Mouse (Mus musculus) forebrain, embryonic 15.5 days (tissue): ENCODE measurements around the gene Ubl5. TPM values are rescaled to one million over a fixed set of nuclear protein-coding genes. Genes with fewer than 3 reads are reported as not detected.

Experiments
- ATAC-seq: fragments of 200-750 bp; cut with Nextera tagmentation; replicated peaks from 2 replicates; pipeline ENCODE4 v1.8.0; 2017; ENCODE audit warnings: mild to moderate bottlenecking, moderate TSS enrichment, moderate library complexity
- H3K27ac ChIP-seq: fragments of 300-500 bp; sonication (generic); replicated peaks from 2 replicates; pipeline ENCODE4 v1.5.1; 2015; ENCODE audit warnings: mild to moderate bottlenecking, inconsistent platforms
- H3K27me3 ChIP-seq: fragments of 300-500 bp; sonication (generic); 2 replicates; pipeline ENCODE4 v1.6.1; 2015; ENCODE audit warnings: inconsistent platforms
- H3K36me3 ChIP-seq: fragments of 300-500 bp; sonication (generic); 2 replicates; pipeline ENCODE4 v1.6.1; 2015; ENCODE audit warnings: mild to moderate bottlenecking, inconsistent platforms
- H3K4me1 ChIP-seq: fragments of 300-500 bp; sonication (generic); 2 replicates; pipeline ENCODE4 v1.6.1; 2015; ENCODE audit warnings: inconsistent platforms
- H3K4me2 ChIP-seq: fragments of 300-500 bp; sonication (generic); replicated peaks from 2 replicates; pipeline ENCODE4 v1.6.1; 2015; ENCODE audit warnings: mild to moderate bottlenecking, inconsistent platforms
- H3K4me3 ChIP-seq: fragments of 300-500 bp; sonication (generic); 2 replicates; pipeline ENCODE4 v1.5.1; 2015; ENCODE audit warnings: mild to moderate bottlenecking, inconsistent platforms
- H3K9ac ChIP-seq: fragments of 300-500 bp; sonication (generic); replicated peaks from 2 replicates; pipeline ENCODE4 v1.6.1; 2015; ENCODE audit warnings: mild to moderate bottlenecking, inconsistent platforms
- H3K9me3 ChIP-seq: fragments of 300-500 bp; sonication (generic); 2 replicates; pipeline ENCODE4 v1.6.1; 2016; ENCODE audit warnings: inconsistent platforms
- WGBS: fragments of 180-500 bp; shearing (Covaris S2); methylation state at CpG from one replicate; pipeline ENCODE4 v1.1.7; 2015; ENCODE audit warnings: mixed read lengths; 5-methylcytosine and 5-hydroxymethylcytosine counted together
- polyA plus RNA-seq: library from polyadenylated mRNA; unstranded; fragments of >200 nt; fragmentation: Nextera tagmentation; extraction: Ambion mirVana; gene quantifications from 2 replicates; pipeline ENCODE4 v1.2.1, GENCODE M21; 2015

Gene Ubl5
- polyA plus RNA-seq, 1 experiment from 2014 or later = 510 TPM

DNA sequence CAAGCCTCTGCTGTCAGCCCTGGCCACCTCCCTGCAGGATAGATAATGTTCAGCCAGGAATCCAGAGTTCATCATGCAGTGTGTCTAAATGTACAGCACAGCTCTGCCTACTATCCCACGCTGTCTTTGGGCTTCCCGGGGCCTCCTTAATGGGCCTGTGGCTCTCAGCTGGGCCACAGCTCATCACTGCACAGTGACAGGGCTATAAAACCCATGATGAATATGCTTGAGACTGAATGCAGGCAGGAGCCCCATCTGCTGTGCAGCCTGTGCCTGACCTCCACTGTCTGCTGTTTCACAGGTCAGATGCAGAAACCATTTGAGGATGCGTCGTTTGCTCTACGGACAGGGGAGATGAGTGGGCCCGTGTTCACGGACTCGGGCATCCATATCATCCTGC, 20.2 kb downstream of the Ubl5 start:
- peak overlapping the region; percentile 85 for H3K27ac ChIP-seq
- WGBS = 90% methylated on average over 8 of the region's 8 CpGs
- 0 out of 2 replicates have a peak overlapping the region, but pooled peaks have one; percentile 11 for H3K9ac ChIP-seq
- peaks cover 46% of the 10 kb centered on the region for H3K4me1 ChIP-seq
- H3K4me2 ChIP-seq = no peak overlapping the region
- ATAC-seq = no peak
- H3K9me3 ChIP-seq = no peaks in the 10 kb centered on the region
- no peaks in the 10 kb centered on the region for H3K27me3 ChIP-seq
- no peak overlapping the region for H3K4me3 ChIP-seq
- peaks cover 30% of the 10 kb centered on the region for H3K36me3 ChIP-seq

DNA sequence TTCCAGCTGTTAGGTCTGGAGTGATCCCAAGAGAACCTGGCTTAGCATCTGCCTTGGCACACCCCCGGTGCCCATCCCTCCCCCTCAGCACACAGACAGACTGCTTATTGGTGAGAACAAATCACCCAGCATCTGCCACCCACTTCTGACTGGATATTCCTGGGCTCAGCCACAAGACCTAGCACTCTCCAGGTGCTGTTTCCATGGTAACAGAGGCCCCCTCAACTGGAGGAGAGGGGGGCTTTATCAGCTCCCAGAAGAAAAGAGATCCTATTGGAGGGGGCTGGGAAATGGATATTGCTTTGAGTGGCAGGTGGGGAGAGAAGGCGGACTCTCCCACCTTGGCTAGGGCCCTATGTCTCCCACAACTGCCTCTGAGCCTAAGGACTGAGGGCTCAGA, 21.3 kb downstream of the Ubl5 start:
- peaks cover 46% of the 10 kb centered on the region for H3K4me1 ChIP-seq
- ATAC-seq = peak; percentile 60
- H3K4me3 ChIP-seq = no peak overlapping the region
- H3K4me2 ChIP-seq = no peak overlapping the region
- H3K9me3 ChIP-seq = no peaks in the 10 kb centered on the region
- 58% methylated on average over 2 of the region's 2 CpGs for WGBS
- peak overlapping the region; percentile 85 for H3K27ac ChIP-seq
- peaks cover 33% of the 10 kb centered on the region for H3K36me3 ChIP-seq
- 0 out of 2 replicates have a peak overlapping the region, but pooled peaks have one; percentile 14 for H3K9ac ChIP-seq
- H3K27me3 ChIP-seq = no peaks in the 10 kb centered on the region

DNA sequence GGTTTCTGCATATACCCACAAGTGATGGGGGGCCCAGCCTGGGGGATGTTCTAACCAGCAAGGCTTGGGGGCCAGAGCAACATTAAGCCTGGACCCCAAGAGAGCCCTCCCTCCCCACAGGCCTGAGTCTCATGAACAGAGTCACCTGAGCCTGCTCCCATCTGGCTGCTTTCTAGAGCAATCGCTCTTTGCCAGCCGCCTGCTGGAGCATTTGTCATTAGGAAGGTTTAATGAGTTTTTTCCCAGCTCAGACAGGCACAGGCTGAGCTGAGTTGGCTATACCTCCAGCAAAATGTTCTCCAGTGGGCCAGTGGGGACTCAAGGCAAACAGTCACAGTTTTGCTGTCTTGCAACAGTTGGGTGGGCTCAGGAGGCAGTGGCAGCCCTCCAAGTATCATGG, 21.7 kb downstream of the Ubl5 start:
- H3K36me3 ChIP-seq = peaks cover 29% of the 10 kb centered on the region
- peaks cover 46% of the 10 kb centered on the region for H3K4me1 ChIP-seq
- no peak; the same call in 1 of the 2 replicates for ATAC-seq
- H3K9me3 ChIP-seq = no peaks in the 10 kb centered on the region
- H3K4me3 ChIP-seq = no peak overlapping the region
- 47% methylated on average over 2 of the region's 2 CpGs for WGBS
- H3K27ac ChIP-seq = peak overlapping the region; percentile 85
- no peaks in the 10 kb centered on the region for H3K27me3 ChIP-seq
- peak overlapping the region; percentile 14; the same call in 1 of the 2 replicates for H3K9ac ChIP-seq
- H3K4me2 ChIP-seq = no peak overlapping the region

DNA sequence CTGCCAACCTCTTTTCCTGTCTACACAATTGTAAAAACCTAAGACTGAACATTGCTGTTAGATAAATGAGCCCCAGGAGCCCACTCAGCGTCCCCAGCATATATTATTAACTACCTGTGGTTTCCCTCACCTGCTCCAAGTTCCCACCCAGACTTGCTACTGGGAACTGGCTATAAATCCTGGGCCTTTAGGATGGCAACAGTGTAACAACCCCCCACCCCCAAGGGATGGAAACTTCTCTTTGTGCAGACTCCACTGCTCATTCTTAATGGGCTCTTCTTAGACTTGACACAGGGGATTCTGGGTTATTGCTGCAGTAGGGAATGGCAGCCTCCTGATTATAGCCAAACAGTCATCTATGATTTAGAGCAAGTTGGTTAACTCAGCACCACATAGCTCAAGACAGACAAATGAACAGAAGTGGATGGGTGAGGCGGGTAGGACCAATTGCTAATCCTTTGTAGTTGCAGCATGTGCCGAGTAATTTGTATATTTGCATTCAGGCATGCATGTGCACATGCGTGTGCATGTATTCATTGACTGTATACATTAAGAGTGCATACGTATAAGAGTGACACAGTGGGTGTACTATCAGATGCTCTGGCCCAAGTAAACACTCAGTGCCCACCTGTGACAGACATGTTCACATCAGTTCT, 22.4 kb downstream of the Ubl5 start:
- no peak overlapping the region for H3K4me2 ChIP-seq
- H3K4me1 ChIP-seq = peaks cover 46% of the 10 kb centered on the region
- no peak overlapping the region for H3K9ac ChIP-seq
- H3K4me3 ChIP-seq = no peak overlapping the region
- H3K27me3 ChIP-seq = no peaks in the 10 kb centered on the region
- no peak for ATAC-seq
- peaks cover 27% of the 10 kb centered on the region for H3K36me3 ChIP-seq
- 68% methylated on average over 5 of the region's 5 CpGs for WGBS
- H3K9me3 ChIP-seq = no peaks in the 10 kb centered on the region
- peak overlapping the region; percentile 85 for H3K27ac ChIP-seq

DNA sequence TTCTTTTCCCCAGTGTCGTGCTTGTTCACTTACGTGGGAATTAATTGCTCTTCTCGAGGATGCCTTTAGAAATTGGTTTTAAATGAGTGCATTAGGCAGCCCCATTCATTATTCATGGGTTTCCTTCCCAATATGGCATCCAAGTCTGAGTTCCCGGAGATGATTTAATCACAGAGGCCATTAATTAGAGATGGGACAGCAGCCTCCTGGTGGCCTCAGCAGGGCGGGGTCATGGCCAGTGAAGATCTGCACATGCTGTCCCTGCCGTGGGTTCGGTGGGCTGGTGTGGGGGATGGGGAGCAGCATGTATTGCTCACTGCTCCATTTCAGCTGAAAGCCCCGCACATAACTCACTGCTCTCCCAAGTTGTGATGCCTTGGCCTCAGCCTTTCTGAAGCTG, 23.2 kb downstream of the Ubl5 start:
- Histone ChIP-seq H3K27me3 (no peaks in the 10 kb centered on the region), H3K4me2 (no peak overlapping the region), H3K9ac (no peak overlapping the region), H3K4me1 (peaks cover 46% of the 10 kb centered on the region), H3K27ac (peak overlapping the region; percentile 85), H3K4me3 (no peak overlapping the region), H3K36me3 (peaks cover 28% of the 10 kb centered on the region), H3K9me3 (no peaks in the 10 kb centered on the region)
- 0 out of 2 replicates have a peak, but pooled peaks have one; percentile 4 for ATAC-seq
- WGBS = 4% methylated on average over 8 of the region's 8 CpGs

DNA sequence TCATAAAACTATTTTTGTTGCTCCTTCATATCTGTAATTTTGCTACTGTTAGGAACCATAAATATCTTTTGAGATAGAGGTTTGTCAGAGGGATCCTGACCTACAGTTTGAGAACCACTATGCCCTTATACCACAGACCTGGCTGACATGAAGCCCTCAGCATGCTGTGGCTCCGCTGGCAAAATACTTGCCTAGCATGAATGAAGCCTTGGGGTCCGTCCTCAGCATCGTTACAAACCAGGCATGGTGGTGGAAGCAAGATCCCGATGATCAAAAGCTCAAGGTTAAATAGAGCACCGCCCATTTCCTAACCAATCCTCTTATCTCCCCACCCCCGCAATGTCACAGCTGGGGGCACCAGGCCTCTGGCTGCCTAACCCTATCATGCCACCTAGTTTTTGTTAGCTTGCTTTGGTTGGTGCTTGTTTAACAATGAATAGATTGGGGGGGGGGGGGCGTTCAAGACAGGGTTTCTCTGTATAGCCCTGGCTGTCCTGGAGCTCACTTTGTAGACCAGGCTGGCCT, 23.9 kb downstream of the Ubl5 start:
- H3K27me3 ChIP-seq = no peaks in the 10 kb centered on the region
- no peak overlapping the region for H3K4me2 ChIP-seq
- no peaks in the 10 kb centered on the region for H3K9me3 ChIP-seq
- no peak for ATAC-seq
- 14% methylated on average over 7 of the region's 7 CpGs for WGBS
- no peak overlapping the region for H3K9ac ChIP-seq
- H3K27ac ChIP-seq = no peak overlapping the region
- peaks cover 46% of the 10 kb centered on the region for H3K4me1 ChIP-seq
- H3K4me3 ChIP-seq = no peak overlapping the region
- H3K36me3 ChIP-seq = peaks cover 27% of the 10 kb centered on the region

DNA sequence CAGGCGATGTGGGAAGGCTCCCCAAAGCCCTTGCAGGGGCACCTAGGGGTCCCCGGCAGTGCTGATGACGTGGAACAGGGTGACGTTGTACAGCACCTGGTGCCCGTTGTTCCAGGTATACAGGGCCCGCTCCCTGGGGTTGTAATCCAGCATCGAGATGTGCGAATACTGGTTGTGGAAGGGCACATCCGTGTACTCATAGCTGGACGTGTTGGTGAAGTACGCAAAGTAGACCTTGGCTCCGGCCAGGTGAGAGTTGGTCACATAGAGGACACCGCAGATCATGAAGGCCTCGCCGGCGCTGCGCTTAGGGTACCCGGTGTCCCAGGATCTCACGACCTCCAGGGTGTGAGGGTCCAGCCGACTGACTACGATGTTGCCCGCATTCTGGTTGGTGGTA, 25.4 kb downstream of the Ubl5 start:
- Histone ChIP-seq H3K4me3 (no peak overlapping the region), H3K27ac (no peak overlapping the region), H3K36me3 (peaks cover 13% of the 10 kb centered on the region), H3K4me1 (peaks cover 36% of the 10 kb centered on the region), H3K9ac (no peak overlapping the region), H3K9me3 (no peaks in the 10 kb centered on the region), H3K4me2 (no peak overlapping the region), H3K27me3 (no peaks in the 10 kb centered on the region)
- 93% methylated on average over 22 of the region's 22 CpGs for WGBS
- no peak for ATAC-seq

DNA sequence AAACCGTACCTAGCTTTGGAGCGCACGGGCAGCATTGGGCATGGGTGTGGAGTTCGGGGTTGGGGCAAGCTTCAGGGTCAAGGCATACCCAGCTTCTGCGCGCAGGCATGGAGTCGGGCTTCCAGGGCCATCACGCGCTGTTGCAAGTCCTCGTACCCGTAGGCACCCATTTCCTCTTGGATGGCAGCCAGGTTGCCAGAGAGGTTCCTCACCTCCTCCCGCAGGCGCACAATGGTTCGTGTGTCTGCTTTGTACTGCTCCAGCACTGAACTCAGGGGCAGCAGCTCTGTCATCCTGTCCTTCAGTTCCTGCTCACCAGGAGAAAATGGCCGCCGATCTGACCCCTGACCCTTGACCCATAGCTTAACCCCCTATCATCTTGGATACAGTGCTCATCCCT, 29.4 kb downstream of the Ubl5 start:
- H3K27me3 ChIP-seq = no peaks in the 10 kb centered on the region
- no peak overlapping the region for H3K27ac ChIP-seq
- no peak overlapping the region for H3K9ac ChIP-seq
- WGBS = 83% methylated on average over 16 of the region's 16 CpGs
- no peak for ATAC-seq
- no peak overlapping the region for H3K4me3 ChIP-seq
- no peak overlapping the region for H3K4me2 ChIP-seq
- peaks cover 9% of the 10 kb centered on the region; the same call in 1 of the 2 replicates for H3K36me3 ChIP-seq
- no peaks in the 10 kb centered on the region for H3K9me3 ChIP-seq
- no peaks in the 10 kb centered on the region for H3K4me1 ChIP-seq

DNA sequence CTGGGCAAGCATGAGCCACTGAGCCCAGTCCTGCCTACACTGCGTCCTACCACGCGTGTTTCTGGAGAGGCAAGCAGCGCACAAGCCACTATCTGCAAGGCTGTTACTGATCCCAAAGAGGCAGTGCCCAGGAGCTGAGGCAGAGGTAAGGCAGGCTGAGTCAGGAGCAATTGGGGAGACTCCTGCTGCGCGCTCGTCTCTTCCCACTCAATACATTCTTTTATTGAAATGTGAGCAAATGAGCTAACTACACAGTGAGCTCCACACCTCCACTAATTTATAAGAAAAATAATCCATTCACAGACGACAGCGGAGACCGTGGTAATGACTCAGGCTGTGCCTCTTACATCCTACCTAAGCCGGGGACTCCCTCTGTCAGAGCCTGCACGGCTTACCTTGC, 35.2 kb downstream of the Ubl5 start:
- peaks cover 23% of the 10 kb centered on the region for H3K4me1 ChIP-seq
- H3K4me2 ChIP-seq = no peak overlapping the region
- H3K27me3 ChIP-seq = no peaks in the 10 kb centered on the region
- no peak overlapping the region for H3K9ac ChIP-seq
- ATAC-seq = no peak
- no peaks in the 10 kb centered on the region for H3K36me3 ChIP-seq
- H3K4me3 ChIP-seq = no peak overlapping the region
- no peaks in the 10 kb centered on the region for H3K9me3 ChIP-seq
- H3K27ac ChIP-seq = no peak overlapping the region
- 77% methylated on average over 12 of the region's 12 CpGs for WGBS

DNA sequence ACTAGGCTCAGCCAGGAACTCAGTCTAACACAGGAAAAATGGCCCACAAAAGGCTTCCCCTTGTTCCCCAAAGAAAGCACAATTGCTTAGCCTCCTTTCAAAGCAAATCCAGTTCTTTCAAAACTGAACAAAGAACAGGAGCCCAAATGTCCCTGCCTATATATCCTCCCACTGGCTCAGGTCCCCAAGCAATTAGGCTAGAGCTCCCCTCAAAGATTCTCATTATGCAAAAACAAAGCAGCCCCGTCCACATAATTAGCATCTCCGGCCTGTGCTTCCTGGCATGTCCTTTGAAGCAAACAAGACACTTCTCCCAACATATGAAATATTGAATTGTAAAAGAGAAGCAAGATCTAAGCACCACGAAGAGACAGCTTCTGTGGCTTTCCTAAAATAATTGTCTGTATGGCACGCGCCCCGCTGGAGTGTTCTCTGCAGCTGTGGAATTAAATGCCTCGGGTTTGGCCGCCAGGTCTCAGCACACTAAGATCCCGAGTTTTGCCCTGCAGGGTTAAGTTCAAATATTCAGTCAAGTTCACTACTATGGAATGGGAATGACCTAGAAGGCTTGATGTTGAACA, 37.8 kb downstream of the Ubl5 start:
- Histone ChIP-seq H3K36me3 (no peaks in the 10 kb centered on the region), H3K4me1 (peaks cover 27% of the 10 kb centered on the region), H3K4me3 (no peak overlapping the region), H3K27me3 (no peaks in the 10 kb centered on the region), H3K9me3 (no peaks in the 10 kb centered on the region), H3K27ac (peak overlapping the region; percentile 72), H3K4me2 (no peak overlapping the region), H3K9ac (no peak overlapping the region)
- WGBS = 20% methylated on average over 9 of the region's 9 CpGs
- ATAC-seq = no peak

DNA sequence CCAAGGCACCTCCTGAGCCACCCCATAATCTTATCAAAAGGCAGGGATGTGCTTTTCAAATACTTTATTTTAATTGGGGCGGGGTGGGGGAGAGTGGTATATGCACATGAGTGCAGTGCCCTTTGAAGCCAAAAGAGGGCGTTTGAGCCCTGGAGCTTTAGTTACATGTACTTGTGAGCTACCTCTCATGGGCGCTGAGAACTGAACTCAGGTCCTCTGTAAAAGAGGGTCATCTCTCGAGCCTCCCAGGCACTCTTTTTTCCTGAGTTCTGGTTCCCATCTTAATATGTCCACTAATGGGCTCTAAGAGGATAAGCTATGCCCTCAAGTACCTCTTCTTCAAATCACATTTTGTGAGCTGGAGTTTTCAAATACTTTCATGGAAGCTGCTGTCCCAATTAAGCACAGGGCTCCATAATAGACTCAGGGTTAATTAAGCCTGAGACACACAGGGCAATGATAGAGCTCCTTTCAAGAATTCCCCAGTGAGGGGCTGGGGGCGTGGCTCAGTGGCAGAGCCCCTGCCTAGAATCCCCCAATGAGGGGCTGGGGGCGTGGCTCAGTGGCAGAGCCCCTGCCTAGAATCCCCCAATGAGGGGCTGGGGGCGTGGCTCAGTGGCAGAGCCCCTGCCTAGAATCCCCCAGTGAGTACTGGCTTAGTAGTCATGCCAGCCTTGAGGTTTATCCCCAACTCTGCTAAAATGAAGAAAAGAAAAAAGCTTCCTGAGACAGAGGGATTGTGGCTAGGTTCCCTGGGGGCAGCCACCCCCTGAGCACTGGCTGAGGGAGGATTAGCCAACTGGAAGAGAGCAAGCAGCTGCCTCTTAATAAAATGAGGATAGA, 39.1 kb downstream of the Ubl5 start:
- 30% methylated on average over 6 of the region's 7 CpGs for WGBS
- no peak overlapping the region for H3K4me3 ChIP-seq

DNA sequence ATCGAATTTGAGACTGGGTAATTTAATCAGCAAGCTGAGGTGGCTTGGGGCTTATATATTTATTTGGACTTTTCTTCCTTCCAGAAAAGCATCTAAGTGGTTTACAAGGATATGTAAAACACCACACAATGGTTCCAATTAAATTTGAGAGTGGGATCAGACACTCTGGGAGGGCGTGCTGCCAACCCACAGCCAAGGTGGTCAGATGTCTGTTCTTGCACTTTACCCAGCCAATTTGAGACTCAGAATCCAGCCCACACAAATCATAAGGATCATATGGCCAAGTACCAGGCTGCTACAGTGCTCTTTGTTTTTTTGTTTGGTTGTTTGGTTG, 39.7 kb downstream of the Ubl5 start:
- Histone ChIP-seq H3K36me3 (no peaks in the 10 kb centered on the region), H3K4me3 (no peak overlapping the region), H3K9me3 (no peaks in the 10 kb centered on the region), H3K27me3 (no peaks in the 10 kb centered on the region), H3K27ac (peak overlapping the region; percentile 76), H3K4me2 (no peak overlapping the region), H3K9ac (no peak overlapping the region), H3K4me1 (peaks cover 27% of the 10 kb centered on the region)
- peak; percentile 47 for ATAC-seq
- WGBS = 9% methylated on average over 2 of the region's 2 CpGs

More for the DNA sequence above, 39.1 kb downstream of the Ubl5 start:
- ATAC-seq = peak; percentile 67
- peaks cover 27% of the 10 kb centered on the region for H3K4me1 ChIP-seq
- no peak overlapping the region for H3K9ac ChIP-seq
- no peaks in the 10 kb centered on the region for H3K9me3 ChIP-seq
- no peaks in the 10 kb centered on the region for H3K27me3 ChIP-seq
- no peak overlapping the region for H3K4me2 ChIP-seq
- H3K36me3 ChIP-seq = no peaks in the 10 kb centered on the region
- H3K27ac ChIP-seq = peak overlapping the region; percentile 76
